Mouse (Mus musculus) midbrain, embryonic 15.5 days (tissue): ENCODE results near the gene Rad18. TPM values are rescaled to one million over a fixed set of nuclear protein-coding genes. Genes with fewer than 3 reads are reported as not detected.
"Not testable (repeated sequence)": the region's sequence is repeated elsewhere in the genome, so short reads cannot be mapped to it uniquely, and the experiment has no call there.

ENCODE experiments used
- ATAC-seq: fragments of 200-750 bp; cut with Nextera tagmentation; replicated peaks from 2 replicates; pipeline ENCODE4 v1.8.0; 2017; ENCODE audit warnings: moderate TSS enrichment
- H3K27ac ChIP-seq: fragments of 300-500 bp; sonication (generic); 2 replicates; pipeline ENCODE4 v1.5.1; 2015; ENCODE audit warnings: mild to moderate bottlenecking, inconsistent platforms
- H3K27me3 ChIP-seq: fragments of 300-500 bp; sonication (generic); replicated peaks from 2 replicates; pipeline ENCODE4 v1.6.1; 2015; ENCODE audit warnings: inconsistent platforms
- H3K36me3 ChIP-seq: fragments of 300-500 bp; sonication (generic); replicated peaks from 2 replicates; pipeline ENCODE4 v1.6.1; 2015; ENCODE audit warnings: inconsistent platforms
- H3K4me1 ChIP-seq: fragments of 300-500 bp; sonication (generic); 2 replicates; pipeline ENCODE4 v1.6.1; 2015; ENCODE audit warnings: inconsistent platforms
- H3K4me2 ChIP-seq: fragments of 300-500 bp; sonication (generic); 2 replicates; pipeline ENCODE4 v1.6.1; 2015; ENCODE audit warnings: inconsistent platforms, mild to moderate bottlenecking, moderate library complexity
- H3K4me3 ChIP-seq: fragments of 300-500 bp; sonication (generic); 2 replicates; pipeline ENCODE4 v1.5.1; 2015; ENCODE audit warnings: mild to moderate bottlenecking, inconsistent platforms
- H3K9ac ChIP-seq: fragments of 300-500 bp; sonication (generic); 2 replicates; pipeline ENCODE4 v1.6.1; 2015; ENCODE audit warnings: mild to moderate bottlenecking, inconsistent platforms
- H3K9me3 ChIP-seq: fragments of 300-500 bp; sonication (generic); 2 replicates; pipeline ENCODE4 v1.6.1; 2016; ENCODE audit warnings: inconsistent platforms
- WGBS: fragments of 180-500 bp; shearing (Covaris S2); methylation state at CpG from one replicate; pipeline ENCODE4 v1.1.7; 2015; ENCODE audit warnings: mixed read lengths; 5-methylcytosine and 5-hydroxymethylcytosine counted together
- polyA plus RNA-seq: library from polyadenylated mRNA; unstranded; fragments of >200 nt; fragmentation: Nextera tagmentation; extraction: Ambion mirVana; gene quantifications from 2 replicates; pipeline ENCODE4 v1.2.1, GENCODE M21; 2015

The Rad18 gene
- polyA plus RNA-seq, 1 experiment from 2014 or later: 13.1 TPM

DNA sequence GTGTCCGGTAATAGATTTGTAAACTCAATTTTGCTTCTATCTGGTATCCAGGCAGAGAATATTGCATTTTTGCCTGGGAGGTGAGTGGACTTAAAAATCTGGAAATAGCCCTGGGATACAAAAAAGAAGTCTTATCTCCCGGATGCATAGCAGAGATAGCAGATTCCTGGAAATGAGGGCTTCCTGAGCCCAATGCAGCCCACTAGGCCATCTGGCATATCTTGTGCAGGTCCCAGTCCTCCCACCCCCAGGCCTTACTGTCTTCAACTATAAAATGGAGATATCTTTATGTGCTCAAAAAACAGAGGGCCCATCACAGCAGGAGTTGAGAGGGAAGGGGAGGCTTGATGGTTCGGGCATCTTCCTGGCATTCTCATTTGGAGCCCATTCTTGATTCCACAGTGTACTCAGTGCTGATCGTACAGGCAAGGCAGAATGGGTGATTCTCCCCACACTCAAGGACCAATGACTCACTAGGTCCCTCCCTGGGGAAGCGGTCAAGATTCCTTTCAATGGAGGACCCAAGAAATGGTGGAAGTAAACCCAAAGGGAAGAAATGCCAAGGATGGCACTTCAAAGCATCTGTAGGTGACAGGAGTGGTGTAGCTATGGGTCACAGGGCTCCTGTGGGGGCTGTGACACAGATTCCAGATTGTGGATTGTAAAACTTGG lies 24.1 kb upstream of the Rad18 start:
- ATAC-seq: no peak
- H3K9me3 ChIP-seq: no peaks in the 10 kb centered on the region
- 81% methylated on average over 5 of the region's 5 CpGs for WGBS
- H3K4me1 ChIP-seq: no peaks in the 10 kb centered on the region
- no peaks in the 10 kb centered on the region for H3K27me3 ChIP-seq
- no peak overlapping the region for H3K4me3 ChIP-seq
- H3K4me2 ChIP-seq: no peak overlapping the region
- no peak overlapping the region for H3K9ac ChIP-seq
- H3K27ac ChIP-seq: peak overlapping the region; percentile 41; the same call in 1 of the 2 replicates
- H3K36me3 ChIP-seq: peaks cover 17% of the 10 kb centered on the region; the same call in 1 of the 2 replicates

DNA sequence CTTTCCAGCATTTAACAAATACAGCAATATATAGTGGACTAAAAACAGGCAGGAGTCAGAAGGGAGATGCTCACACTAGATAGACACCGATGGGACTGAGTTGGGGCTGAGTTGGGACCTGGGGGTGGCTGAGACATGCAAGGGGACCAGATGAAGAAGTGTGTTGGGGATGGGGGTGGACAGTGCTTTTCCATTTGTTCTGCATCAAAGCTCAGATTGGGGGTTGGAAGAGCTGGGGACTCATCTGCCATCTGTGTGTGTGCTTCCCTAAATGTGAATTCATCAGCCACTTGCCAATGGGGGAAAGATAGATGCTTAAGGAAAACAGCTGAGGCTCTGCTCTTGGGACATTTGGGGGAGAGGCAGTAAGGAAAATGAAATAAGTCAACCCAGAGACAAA lies 23.5 kb upstream of the Rad18 start:
- Histone ChIP-seq H3K4me3 (no peak overlapping the region), H3K9ac (no peak overlapping the region), H3K27me3 (no peaks in the 10 kb centered on the region), H3K27ac (peak overlapping the region; percentile 41; the same call in 1 of the 2 replicates), H3K36me3 (0 out of 2 replicates have a peak, but pooled peaks cover 12% of the 10 kb centered on the region), H3K9me3 (no peaks in the 10 kb centered on the region), H3K4me1 (no peaks in the 10 kb centered on the region), H3K4me2 (no peak overlapping the region)
- no peak for ATAC-seq
- WGBS: 87% methylated on average over 1 of the region's 1 CpGs

DNA sequence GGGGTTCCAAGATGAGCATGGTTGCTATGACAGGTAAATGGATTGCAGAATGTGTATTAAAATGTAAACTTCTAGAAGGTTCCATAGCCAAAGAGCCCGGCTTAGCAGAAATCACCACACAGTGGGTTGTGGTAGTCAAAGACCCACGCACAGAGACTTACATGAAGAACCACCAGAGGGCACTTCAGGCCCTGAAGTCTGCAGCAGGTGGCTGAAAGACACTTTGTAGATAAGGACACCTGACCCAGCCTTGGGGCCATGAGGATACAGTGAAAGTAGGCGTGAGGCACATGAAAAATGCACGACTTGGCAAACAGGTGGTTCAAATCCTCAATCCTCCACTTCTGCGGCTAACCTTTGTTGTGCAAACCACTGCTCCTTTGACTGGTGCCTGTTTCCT lies 20.7 kb upstream of the Rad18 start:
- 0 out of 2 replicates have a peak, but pooled peaks cover 5% of the 10 kb centered on the region for H3K36me3 ChIP-seq
- H3K27me3 ChIP-seq: no peaks in the 10 kb centered on the region
- peak; percentile 53 for ATAC-seq
- H3K4me1 ChIP-seq: no peaks in the 10 kb centered on the region
- no peak overlapping the region for H3K27ac ChIP-seq
- no peak overlapping the region for H3K4me3 ChIP-seq
- 64% methylated on average over 5 of the region's 5 CpGs for WGBS
- no peak overlapping the region for H3K9ac ChIP-seq
- no peak overlapping the region for H3K4me2 ChIP-seq
- H3K9me3 ChIP-seq: no peaks in the 10 kb centered on the region

DNA sequence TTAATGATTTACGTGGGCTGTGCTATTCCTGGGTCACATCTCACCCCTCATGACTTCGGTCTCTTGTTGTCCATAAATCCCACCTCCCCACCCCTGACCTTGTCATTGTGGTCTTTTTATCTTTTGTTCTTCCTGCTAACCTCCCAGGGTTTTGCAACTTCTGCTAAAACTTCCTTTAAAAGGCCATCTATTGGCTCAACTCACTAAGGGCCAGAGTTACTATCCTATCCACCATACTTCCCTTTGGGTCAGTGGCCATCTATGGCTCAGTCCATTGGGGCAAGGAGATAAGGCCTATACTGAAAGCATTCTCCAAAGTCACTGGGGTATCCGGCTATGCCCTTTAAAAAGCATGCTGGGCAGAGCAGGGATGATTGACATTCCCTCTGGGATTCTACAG lies 17.5 kb upstream of the Rad18 start:
- no peak overlapping the region for H3K4me2 ChIP-seq
- no peaks in the 10 kb centered on the region for H3K4me1 ChIP-seq
- H3K9me3 ChIP-seq: no peaks in the 10 kb centered on the region
- H3K27ac ChIP-seq: no peak overlapping the region
- H3K4me3 ChIP-seq: no peak overlapping the region
- no peak for ATAC-seq
- 88% methylated on average over 3 of the region's 3 CpGs for WGBS
- H3K27me3 ChIP-seq: no peaks in the 10 kb centered on the region
- H3K9ac ChIP-seq: no peak overlapping the region
- no peaks in the 10 kb centered on the region for H3K36me3 ChIP-seq

- not testable (repeated sequence) for H3K9ac ChIP-seq, H3K27me3 ChIP-seq, H3K4me1 ChIP-seq, H3K4me2 ChIP-seq, ATAC-seq, H3K36me3 ChIP-seq, H3K27ac ChIP-seq, H3K9me3 ChIP-seq, H3K4me3 ChIP-seq
- 90% methylated on average over 4 of the region's 4 CpGs for WGBS
Observed at GRCm38 (mm10) chr6:112702296-112702695, 5.8 kb upstream of the Rad18 start.

DNA sequence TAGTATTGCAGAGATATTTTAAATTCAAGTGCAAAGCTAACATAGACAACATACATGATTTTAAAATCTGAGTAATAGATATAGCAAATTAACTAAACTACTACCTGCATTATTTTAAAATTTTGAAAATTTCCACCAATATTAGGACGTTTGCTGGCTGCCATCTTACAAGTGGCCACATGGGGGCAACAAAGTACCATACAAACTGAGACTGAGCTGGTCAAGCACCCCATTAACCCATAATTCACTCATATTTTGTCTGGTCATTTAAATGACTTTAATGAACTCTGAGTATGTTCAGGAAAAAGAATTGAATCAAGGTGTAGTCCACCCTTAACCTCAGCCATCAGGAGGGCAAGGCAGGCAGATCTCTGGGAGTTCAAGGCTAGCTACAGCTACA lies 3.9 kb upstream of the Rad18 start:
- Histone ChIP-seq H3K36me3 (no peaks in the 10 kb centered on the region), H3K27ac (no peak overlapping the region), H3K4me3 (no peak overlapping the region), H3K27me3 (no peaks in the 10 kb centered on the region), H3K9me3 (no peaks in the 10 kb centered on the region), H3K4me2 (no peak overlapping the region), H3K9ac (no peak overlapping the region), H3K4me1 (peaks cover 10% of the 10 kb centered on the region)
- no peak for ATAC-seq
- 0% methylated on average over 1 of the region's 1 CpGs for WGBS

DNA sequence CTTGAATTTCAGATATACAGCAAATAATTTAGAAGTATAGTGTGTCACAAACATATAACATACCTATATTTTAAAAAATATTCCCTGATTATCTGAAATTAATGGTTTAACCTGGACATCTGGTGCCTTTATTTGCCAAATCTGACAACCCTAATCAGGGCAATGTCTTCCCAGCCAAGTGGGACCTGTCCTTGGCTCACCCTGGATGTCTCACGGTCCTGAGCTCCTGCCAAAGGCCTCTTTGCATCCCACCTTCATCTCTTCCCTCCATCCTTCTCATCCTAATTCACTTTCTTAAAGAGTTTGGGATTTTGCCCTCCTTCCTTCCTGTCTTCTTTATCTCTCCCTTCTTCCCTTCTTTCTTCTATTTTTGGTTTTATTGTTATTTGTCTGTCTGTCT lies 2.6 kb upstream of the Rad18 start:
- Histone ChIP-seq H3K27me3 (no peaks in the 10 kb centered on the region), H3K36me3 (no peaks in the 10 kb centered on the region), H3K9ac (no peak overlapping the region), H3K4me2 (no peak overlapping the region), H3K9me3 (no peaks in the 10 kb centered on the region), H3K4me1 (peaks cover 10% of the 10 kb centered on the region), H3K4me3 (no peak overlapping the region), H3K27ac (no peak overlapping the region)
- no peak for ATAC-seq
- WGBS: 64% methylated on average over 1 of the region's 1 CpGs

GRCm38 (mm10) chr6:112694492-112694891 lies 2.0 kb downstream of the Rad18 start:
- no peak overlapping the region for H3K27ac ChIP-seq
- no peaks in the 10 kb centered on the region for H3K36me3 ChIP-seq
- no peaks in the 10 kb centered on the region for H3K27me3 ChIP-seq
- H3K4me2 ChIP-seq: no peak overlapping the region
- H3K4me3 ChIP-seq: no peak overlapping the region
- H3K9me3 ChIP-seq: no peaks in the 10 kb centered on the region
- ATAC-seq: no peak
- peaks cover 10% of the 10 kb centered on the region for H3K4me1 ChIP-seq
- 94% methylated on average over 5 of the region's 5 CpGs for WGBS
- no peak overlapping the region for H3K9ac ChIP-seq

- 97% methylated on average over 1 of the region's 1 CpGs for WGBS
- Histone ChIP-seq H3K9ac (no peak overlapping the region), H3K4me1 (peaks cover 7% of the 10 kb centered on the region), H3K36me3 (no peaks in the 10 kb centered on the region), H3K27me3 (no peaks in the 10 kb centered on the region), H3K4me2 (no peak overlapping the region), H3K4me3 (no peak overlapping the region), H3K27ac (no peak overlapping the region), H3K9me3 (no peaks in the 10 kb centered on the region)
- no peak for ATAC-seq
Observed at GRCm38 (mm10) chr6:112691523-112691922, 5.0 kb downstream of the Rad18 start.

GRCm38 (mm10) chr6:112688033-112688432 lies 8.5 kb downstream of the Rad18 start:
- Histone ChIP-seq H3K4me3 (no peak overlapping the region), H3K27ac (no peak overlapping the region), H3K36me3 (no peaks in the 10 kb centered on the region), H3K9ac (no peak overlapping the region), H3K4me1 (no peaks in the 10 kb centered on the region), H3K9me3 (no peaks in the 10 kb centered on the region), H3K27me3 (no peaks in the 10 kb centered on the region), H3K4me2 (no peak overlapping the region)
- no peak for ATAC-seq
- 94% methylated on average over 3 of the region's 3 CpGs for WGBS

GRCm38 (mm10) chr6:112686485-112686884 lies 10.0 kb downstream of the Rad18 start:
- 89% methylated on average over 7 of the region's 7 CpGs for WGBS
- no peak overlapping the region for H3K4me3 ChIP-seq
- ATAC-seq: no peak

DNA sequence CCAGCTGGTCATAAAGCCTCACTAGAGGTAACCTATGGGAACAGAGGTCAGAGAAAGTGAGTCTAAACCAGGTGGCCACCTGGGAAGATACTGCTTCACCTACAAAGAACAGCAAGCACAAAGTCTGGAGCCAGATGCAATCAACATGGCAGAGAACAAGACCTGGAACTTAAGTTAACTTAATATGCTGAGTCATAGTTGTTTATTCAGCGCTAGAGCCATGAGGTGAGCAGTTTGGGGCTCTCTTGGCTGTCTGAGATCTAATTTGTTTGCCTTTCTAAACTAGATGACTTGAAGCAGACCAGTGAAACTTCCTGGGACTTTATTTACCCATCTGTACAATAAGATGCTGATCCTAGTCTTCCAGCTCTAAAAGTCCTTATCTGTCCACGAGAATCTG lies 12.4 kb downstream of the Rad18 start:
- H3K4me3 ChIP-seq: no peak overlapping the region
- no peak overlapping the region for H3K27ac ChIP-seq
- no peak for ATAC-seq
- no peaks in the 10 kb centered on the region for H3K4me1 ChIP-seq
- H3K27me3 ChIP-seq: no peaks in the 10 kb centered on the region
- H3K9me3 ChIP-seq: no peaks in the 10 kb centered on the region
- no peaks in the 10 kb centered on the region for H3K36me3 ChIP-seq
- no peak overlapping the region for H3K4me2 ChIP-seq
- WGBS: 90% methylated on average over 2 of the region's 2 CpGs
- no peak overlapping the region for H3K9ac ChIP-seq

More at GRCm38 (mm10) chr6:112686485-112686884, 10.0 kb downstream of the Rad18 start:
- no peaks in the 10 kb centered on the region for H3K36me3 ChIP-seq
- H3K4me2 ChIP-seq: no peak overlapping the region
- no peaks in the 10 kb centered on the region for H3K9me3 ChIP-seq
- H3K4me1 ChIP-seq: no peaks in the 10 kb centered on the region
- H3K27me3 ChIP-seq: no peaks in the 10 kb centered on the region
- H3K27ac ChIP-seq: no peak overlapping the region
- no peak overlapping the region for H3K9ac ChIP-seq

DNA sequence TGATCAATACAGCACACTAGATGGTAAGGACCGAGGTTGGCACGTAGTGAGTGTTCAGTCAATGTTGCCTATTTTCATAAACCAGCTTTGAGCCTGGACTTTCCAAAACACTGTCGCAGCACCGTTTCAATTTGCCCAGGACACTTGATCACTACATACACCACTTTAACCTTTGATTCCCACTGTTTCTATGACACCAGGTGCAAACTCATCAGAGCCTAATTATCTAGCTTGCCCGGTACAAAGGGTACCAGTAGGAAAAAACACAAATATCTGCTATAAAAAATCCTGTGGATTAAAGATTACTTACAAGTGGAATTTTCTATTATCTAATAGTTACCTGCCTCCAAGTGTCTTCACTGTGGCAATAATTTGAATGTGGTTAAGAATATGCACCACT lies 64.4 kb downstream of the Rad18 start:
- no peaks in the 10 kb centered on the region for H3K9me3 ChIP-seq
- H3K4me3 ChIP-seq: no peak overlapping the region
- H3K4me2 ChIP-seq: no peak overlapping the region
- H3K9ac ChIP-seq: no peak overlapping the region
- no peak overlapping the region for H3K27ac ChIP-seq
- H3K27me3 ChIP-seq: no peaks in the 10 kb centered on the region
- no peak for ATAC-seq
- no peaks in the 10 kb centered on the region for H3K36me3 ChIP-seq
- H3K4me1 ChIP-seq: no peaks in the 10 kb centered on the region
- 87% methylated on average over 5 of the region's 5 CpGs for WGBS
